Mouse (Mus musculus) CH12F3 (cell line): ENCODE data around the gene Pik3c2g.

Source experiments
- in situ Hi-C: fragments of 300-500 bp; cut with MboI; formaldehyde crosslinking; loops from 2 replicates; pipeline ENCODE4 v1.14.3; 2020; ENCODE audit warnings: low sequenced_read_pairs

Pik3c2g gene

DNA sequence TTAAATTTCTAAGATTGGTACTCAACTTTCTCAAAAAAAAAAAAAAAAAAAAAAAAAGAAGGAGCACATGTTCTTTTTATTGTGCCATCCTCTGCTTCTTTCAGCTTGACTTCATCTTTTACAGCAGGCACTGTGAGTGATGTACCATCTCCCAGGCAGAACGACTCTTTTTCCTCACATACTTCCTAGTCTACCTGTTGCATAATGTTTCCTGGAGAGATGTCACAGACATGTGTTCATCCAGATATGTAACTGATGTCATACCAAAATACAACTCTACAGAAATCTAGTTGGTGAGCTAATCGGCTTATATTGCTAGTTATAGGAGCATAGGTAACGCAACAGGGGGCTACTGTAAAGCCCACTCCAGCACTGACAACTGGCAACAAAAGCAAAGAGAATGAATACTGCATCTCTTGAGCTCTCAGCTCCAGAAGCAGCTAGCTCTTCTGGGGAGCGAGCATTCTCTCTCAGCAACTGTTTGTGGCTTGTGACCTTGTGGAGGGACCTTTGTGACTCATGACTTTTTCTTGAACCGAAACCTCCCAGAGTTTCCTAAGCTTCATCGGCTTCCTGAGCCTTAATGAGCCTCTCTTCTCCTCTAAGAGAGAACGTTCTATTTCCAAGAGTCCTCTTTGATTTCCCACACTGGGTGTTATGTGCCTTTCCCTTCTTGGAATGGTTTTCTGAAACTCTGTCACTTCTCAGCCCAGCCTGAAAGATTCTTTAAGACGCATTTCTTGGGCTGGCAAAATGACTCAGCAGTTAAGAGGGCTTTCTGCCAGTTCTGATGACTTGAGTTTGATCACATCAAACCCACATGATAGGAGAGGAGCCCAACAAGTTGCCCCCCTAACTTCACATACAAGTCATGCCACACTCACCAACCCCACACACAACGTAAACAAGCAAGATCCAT is 148.9 kb downstream of the Pik3c2g start:
- in situ Hi-C loops, result no loop called here

DNA sequence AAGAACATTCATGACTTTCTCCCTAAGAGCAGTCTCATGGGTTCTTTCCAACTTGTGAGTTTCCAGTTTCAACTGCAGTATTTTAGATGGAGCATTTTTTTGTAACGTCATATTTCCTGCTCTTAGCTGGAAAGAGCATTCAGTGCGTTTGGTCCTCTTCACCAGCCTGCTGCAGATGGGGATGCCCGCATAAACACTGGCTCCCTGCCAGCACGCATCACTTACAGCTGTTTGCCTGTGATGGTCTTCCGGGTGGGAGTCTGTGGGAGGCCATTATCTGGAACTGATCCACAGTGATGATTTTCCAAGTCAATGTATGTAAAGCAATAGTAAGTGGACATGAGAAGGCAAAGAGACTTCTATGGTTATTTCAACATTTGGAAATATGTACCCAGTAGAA is 151.3 kb downstream of the Pik3c2g start:
- in situ Hi-C loops, result no loop called here

DNA sequence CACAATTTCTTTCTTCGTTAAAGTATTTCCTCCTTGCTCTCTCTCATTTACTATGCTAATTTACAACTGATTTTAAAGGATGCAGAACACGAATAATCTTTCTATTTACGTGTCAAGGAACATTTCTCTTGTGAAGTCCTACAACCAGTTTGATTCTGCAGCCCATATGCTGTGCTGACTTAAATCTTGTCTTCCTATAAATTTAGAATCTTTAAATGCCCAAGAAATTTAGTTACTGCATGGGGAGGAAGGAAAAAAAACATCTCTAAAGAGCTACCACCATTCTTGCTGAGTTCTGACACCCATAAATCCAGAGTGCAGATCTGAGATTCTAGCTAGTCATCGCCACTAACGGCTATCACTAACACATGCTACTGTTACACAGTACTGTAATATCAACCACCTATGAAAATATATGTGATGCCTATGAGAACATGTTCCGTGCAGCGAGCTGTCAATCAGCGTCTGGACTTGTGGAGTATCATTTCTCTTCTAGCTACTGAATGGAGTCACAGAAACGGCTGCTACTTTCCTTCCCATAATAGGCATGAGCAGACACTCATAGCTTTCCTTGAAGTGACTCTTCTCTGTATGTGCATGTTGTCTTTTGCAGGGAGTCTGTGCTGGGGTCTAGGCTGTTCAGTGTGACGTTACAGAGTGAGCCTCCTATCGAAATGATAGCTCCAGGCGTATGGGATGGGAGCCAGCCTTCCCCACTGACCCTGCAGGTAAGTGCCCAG is 155.8 kb downstream of the Pik3c2g start:
- in situ Hi-C loops, result no loop called here

DNA sequence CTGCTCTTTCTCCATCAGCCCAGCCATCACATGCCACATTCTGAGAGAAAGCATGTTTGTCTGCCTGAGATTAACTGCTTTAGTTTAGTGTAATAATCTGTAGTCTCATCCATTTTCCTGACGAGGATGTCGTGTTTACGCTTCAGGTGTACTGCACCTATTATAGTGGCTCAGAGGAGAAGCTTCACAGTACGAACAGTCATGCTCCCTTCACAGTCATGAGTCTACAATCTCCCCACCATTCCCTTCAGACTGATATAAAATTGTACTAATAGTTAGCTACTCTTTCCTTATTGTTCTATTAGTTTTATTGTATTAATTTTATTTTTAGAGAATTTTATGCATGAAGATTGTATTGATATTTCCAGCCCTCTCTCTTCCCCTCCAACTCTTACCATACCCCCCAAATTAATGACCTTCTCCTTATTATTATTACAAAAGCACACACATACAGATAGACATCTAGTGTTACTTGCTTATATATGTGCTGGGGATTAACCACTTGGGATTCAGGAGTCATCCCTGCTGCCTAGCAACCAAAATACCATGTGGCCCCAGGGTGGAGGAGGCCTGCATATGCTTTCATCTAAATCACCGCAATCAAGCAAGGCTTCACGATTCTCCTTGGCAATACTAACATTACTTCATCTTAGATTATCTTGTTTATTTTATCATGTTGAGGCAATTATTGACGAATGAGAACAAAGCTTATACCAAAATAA is 159.9 kb downstream of the Pik3c2g start:
- in situ Hi-C loops, result no loop called here

DNA sequence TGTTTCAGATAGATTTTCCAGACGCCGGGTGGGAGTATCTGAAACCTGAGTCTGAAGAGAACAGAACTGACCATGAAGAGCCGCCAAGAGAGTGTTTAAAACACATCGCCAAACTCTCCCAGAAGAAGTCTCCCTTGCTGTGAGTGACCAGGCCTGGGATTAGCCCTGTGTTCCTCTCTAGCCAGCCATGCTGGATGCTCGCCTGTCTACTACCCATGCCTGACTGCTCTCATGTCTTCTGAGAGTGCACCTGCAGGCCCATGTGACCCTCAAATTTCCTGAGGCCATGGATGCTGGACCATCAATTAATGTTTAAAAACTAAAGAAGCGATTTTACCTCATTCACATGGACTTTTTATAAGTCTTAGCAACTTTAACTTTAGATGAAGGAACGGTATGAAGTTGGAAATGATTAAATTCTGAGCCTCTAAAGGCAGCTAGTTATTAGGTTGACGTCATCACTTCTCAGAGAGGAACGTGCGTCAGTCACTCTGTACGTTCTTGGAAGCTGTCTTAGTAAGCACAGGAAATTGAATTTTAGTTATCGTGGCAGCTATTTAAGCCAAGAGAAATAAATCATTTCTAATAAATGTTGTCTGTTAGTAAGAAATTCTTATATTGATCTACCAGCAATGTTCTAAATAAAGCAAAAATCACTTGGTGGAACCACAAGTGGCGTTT is 161.2 kb downstream of the Pik3c2g start:
- in situ Hi-C loops, result no loop called here

DNA sequence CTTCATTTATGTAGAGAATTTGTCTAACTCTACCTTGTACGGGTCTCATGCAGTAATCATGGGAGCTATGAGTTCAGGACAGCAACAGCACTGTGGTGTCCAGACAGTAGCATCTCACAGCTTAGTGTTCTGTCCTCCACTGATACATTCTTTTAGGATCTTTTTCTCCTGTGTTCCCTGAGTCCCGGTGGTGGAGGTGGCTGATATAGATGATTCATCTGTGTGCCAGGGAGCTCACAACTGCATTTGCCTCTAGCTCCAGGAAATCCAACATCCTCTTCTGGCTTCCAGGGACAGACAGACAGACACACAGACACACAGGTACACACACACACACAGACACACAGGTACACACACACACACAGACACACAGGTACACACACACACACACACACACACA is 163.6 kb downstream of the Pik3c2g start:
- in situ Hi-C loops, result no loop called here

DNA sequence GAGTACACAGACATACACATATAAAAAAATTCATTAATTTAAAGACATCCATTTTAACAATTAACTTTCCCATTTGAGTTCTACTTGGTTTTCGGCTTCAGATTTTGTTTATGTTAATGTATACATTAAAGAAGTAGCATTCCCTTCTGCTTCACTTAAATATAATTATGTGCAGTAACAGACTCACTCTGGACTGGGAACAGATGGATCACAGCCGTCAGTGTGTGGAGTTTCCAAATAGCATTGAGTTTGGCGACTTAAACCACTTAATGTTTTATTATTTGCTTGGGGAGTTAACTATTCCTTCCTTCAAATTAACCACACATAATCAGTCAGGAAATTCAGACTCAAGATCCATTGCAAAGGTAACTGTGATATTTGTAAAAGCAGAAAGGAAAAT is 164.0 kb downstream of the Pik3c2g start:
- in situ Hi-C loops, result no loop called here

DNA sequence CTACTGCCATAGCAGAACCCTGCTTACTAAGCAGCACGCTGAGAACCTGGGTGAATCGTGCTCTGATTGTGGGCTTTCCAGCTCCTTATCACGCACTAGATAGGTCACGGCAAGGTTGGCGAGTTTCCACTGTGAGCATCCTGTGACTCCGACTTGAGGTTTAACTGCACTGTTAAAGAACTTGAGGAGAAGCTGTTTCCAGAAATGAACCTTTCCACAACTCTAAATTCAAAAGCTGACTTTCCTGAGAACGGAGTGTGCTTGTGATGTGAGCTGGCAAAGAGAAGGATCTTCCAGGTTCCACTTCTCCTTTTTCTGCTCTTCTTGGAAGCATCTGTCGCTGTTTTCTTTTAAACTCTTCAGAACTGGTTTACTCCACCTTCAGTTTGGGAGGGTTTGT is 170.9 kb downstream of the Pik3c2g start:
- in situ Hi-C loops, result no loop called here

DNA sequence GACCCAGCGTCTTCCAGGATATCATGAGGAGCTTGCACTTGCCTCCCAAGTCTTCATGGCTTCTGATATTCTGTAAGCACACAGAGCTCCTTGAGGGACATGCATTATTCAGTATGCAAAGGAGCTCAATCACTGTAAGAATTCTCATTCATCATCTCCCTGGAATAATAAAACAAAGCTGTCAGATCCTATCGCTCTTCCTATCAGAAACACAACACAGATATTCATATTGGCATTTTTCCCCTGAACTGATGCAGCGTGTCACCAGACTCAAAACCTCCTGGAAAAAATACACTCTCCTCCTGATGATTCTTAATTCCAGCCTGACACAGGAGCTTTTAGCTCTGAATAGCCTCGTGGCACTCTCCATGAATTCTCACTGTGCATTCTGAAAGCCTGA is 174.0 kb downstream of the Pik3c2g start:
- in situ Hi-C loops, result no loop called here

DNA sequence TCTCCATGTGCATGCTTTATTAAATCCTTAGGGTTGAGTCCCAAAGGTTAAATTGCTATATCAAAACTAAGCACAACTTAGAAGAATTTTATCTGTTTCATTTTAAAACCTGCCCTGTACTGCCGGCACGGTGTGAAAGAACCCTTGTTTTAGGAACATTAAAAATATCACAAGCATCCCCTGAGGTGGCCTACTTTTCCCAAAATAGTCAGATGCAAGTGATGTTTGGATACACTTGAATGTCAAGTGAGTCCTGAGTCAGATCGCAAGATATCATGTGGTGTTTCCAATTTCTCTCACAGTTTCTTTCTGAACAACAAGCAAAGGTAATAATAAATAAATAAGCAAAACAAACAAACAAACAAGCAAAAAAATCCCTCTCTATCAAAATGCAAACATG is 177.4 kb downstream of the Pik3c2g start:
- in situ Hi-C loops, result no loop called here

DNA sequence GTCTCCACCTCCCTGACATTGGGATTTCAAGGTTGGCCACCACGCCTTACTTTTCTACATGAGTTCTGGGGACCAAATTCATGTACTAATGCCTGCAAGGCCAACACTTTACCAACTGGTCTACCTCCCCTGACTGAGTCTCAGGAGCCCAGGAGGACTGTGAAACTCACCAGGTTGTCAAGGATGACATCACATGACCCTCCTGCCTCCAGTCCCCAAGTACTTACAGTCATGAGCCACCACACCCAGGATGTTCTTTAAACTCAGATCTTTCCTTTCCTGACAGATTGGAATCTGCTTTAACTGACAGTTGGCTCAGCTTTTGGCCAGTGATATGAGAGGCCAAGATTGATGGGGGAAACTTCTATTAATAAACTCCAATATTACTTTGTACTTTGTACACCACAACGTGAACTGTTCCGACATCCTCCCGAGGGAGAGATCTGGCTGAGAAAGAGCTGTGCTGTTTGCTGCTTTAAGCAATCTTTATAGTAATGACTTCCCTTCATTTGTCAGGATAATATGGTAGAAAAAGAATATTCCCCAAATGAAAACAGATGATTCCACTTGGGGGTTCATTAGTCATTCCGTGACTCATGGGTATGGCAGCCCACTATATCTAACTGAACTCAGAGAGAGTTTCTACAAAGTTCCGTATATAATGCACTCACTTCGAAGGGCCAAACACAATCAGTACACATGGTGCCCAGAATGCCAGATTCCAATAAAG is 182.9 kb downstream of the Pik3c2g start:
- in situ Hi-C loops, result no loop called here

DNA sequence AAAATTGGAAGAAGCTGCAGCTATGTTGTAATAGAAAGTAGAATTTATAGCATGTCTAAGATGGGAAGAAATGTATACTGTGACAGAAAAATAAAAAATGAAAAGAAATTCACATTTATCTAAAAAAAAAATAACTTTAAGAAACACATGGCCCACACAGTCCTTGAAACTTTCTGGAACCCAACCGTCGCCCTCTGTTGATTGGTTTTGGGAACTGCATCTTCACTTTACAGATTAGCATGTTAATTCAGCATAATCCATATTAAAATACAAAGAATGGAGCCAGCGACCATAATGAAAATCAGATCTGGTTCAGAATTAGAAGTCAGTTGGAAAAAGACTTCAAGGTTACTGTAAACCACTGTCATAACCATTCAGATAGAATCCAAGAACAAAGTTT is 183.5 kb downstream of the Pik3c2g start:
- in situ Hi-C loops, result no loop called here

DNA sequence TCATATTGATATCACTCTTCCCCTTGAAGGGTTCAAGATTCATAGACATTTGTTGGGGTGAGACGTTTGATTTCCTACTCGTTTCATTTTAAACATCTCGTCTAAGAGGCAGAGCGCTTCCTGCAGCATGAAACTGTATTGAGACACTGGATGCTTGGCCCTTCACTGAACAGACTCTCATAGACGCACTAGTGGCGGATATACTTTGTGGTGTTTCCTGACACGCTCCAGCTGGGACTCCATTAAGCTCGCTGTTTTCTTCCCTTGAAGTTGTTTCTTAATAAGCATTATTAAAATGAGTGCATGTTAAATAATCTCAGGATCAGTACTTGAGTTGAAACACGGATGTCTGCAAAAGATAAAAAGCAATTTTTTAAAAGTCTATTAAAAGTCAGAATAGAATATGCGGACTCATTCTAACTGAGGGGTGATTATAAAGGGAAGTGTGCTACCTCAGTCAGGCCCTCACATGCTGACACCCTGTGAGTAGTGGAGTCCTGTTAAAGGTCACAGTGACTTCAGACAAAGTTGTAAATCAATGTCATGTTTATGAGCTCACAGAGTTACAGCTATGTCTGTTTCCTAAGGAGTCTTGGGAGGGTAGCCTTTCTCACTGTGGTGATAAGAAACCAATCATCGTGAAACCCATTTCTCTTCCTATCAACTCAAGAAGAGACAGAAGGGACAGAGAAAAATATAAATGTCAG is 190.7 kb downstream of the Pik3c2g start:
- in situ Hi-C loops, result no loop called here

DNA sequence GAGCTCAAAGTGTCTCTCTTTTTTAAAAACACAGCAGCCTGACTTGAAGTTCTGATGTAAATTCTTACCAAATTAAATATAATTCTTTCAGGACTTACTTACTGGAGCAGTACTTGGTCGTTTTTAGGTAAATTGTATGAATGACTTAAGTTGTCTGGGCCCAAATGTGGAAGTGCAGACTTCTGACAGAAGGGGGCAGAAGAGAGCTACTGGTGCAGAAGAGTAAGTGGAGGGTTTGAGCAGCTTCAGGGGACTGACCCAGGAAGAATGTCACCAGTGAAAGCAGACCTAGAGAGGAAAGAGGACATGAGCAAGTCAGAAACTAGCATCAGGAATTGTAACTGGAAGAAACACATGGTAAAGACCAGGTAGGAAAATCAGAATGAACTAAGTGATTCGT is 193.0 kb downstream of the Pik3c2g start:
- in situ Hi-C loops, result no loop called here

DNA sequence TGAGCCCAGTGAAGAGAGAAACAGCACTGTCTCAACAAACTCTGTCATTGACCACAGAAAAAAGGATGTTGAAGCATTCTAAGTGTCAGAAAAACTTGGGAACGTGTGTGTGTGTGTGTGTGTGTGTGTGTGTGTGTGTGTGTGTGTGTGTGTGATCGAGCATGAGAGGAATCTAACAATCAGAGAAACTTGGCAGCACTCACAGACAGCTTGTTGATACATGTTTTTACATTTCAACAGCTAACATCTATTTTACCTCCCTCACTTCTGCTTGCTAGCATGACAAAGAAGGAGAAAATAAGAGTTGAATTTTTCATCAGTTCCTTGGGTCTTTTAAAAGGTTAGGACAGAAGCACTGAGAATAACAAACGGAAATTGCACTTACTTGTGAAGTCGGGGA is 202.5 kb downstream of the Pik3c2g start:
- in situ Hi-C loops, result no loop called here

DNA sequence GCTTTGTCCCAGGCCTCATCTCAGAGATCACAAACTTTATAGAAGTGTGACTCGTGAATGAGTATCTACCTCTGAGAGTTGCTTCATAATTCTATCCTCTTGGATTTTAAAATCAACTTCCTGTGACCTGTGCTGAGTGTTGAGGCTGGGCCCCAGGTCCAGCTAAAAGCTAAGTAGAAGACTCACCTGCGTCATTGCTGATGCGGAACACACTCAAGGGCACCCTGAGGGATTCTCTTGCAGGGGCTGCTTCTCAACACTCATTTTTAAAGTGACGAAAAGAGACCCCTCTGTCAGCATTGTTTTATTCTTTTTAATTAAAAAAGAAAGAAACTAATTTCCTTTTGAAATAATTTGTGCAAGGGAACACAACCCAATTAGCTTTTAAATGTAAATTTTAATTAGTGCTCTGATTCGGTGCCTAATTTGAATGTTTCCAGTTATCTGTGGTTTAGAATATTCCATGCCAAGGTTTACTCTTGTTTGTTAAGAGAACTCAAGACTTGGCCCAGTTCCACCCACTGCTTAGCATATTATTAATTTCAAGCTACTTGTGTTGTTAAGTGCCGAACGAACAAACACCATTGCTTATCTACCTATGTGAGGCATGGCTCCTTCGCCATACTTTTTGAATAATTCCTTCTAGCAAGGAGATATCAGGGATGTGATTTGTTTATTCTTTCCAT is 212.7 kb downstream of the Pik3c2g start:
- in situ Hi-C loops, result no loop called here

DNA sequence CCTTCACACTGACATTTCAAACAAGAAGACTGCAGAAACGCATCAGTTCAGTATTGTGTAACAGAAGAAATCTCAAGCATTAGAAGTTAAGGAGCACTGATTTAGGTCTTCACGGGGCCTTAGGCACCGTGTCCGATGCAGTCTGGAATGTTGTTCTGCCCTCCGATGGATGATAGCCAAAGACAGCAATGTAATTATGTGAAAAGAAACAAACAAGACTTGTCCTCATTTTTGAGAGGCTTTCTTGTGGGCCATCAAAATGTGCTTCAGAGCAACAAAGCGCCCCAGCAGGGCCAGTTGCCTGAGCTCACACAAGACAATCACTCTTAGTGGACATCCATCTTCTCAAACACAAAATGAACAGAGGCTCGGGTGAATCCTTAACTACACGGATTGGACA is 234.9 kb downstream of the Pik3c2g start:
- in situ Hi-C loops, result no loop called here

DNA sequence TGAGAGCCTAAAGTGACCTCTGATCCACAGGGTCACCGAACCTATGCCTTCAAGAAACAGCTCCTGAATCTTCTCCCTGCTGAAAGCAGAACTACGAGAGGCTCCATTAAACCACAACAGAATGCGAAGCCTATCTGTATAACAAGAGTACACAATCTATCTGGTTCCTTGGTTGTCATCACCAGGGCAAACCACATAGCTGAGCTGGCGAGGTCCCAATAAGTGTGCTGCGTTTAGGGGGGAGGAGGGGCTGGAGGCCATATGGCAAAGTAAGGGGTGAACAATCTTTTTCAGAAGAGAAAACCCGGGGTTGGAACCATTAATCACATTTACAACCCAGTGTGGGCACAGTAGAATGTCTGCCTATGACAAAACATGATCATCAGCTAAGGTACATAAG is 251.2 kb downstream of the Pik3c2g start:
- in situ Hi-C loops, result no loop called here

DNA sequence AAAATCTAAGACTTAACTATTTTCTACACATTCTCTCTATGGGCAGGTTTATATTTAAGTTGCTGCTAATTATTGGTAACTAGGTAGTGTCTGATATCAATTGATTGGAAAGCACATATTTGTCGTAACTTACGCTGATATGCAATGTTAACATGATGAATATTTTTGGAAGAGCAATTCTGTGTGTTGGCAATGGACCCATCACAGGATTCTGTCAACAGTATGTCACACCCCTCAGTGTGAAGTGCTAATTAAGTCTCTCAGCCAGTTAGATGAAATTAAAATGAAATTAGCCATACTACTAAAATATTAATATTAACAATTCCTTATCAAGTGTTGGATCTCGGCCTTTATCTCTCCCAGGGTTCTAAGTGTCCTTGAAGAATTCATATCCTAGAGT is 251.7 kb downstream of the Pik3c2g start:
- in situ Hi-C loops, result no loop called here
